Mouse (Mus musculus): ENCODE results near the gene Gm28038. TPM values are rescaled to one million over a fixed set of nuclear protein-coding genes. Genes with fewer than 3 reads are reported as not detected.

Gm28038 gene
- polyA plus RNA-seq, 1 experiment, result not detected

- WGBS, result 97% methylated on average over 42 of the region's 42 CpGs
- no peak for DNase-seq (ENCODE audit: low read depth, low spot score)
Observed at GRCm38 (mm10) chr2:30255631-30256395, 25.0 kb upstream of the Gm28038 start.

GRCm38 (mm10) chr2:30256616-30257350, 24.1 kb upstream of the Gm28038 start:
- DNase-seq (ENCODE audit: low read depth, low spot score), result no peak
- WGBS, result 95% methylated on average over 30 of the region's 30 CpGs

- no peak for DNase-seq (ENCODE audit: low read depth, low spot score)
- 67% methylated on average over 7 of the region's 7 CpGs for WGBS
Observed at GRCm38 (mm10) chr2:30257699-30258460, 23.0 kb upstream of the Gm28038 start.

GRCm38 (mm10) chr2:30258600-30258999, 22.2 kb upstream of the Gm28038 start:
- no peak for DNase-seq (ENCODE audit: low read depth, low spot score)
- 74% methylated on average over 4 of the region's 4 CpGs for WGBS

- DNase-seq (ENCODE audit: low read depth, low spot score), result no peak
- WGBS, result 77% methylated on average over 15 of the region's 15 CpGs
Observed at GRCm38 (mm10) chr2:30259131-30260064, 21.4 kb upstream of the Gm28038 start.

- DNase-seq (ENCODE audit: low read depth, low spot score), result no peak
- WGBS, result 84% methylated on average over 4 of the region's 4 CpGs
Observed at GRCm38 (mm10) chr2:30261064-30261736, 19.6 kb upstream of the Gm28038 start.

GRCm38 (mm10) chr2:30261921-30262839, 18.7 kb upstream of the Gm28038 start:
- no peak for DNase-seq (ENCODE audit: low read depth, low spot score)
- WGBS, result 88% methylated on average over 18 of the region's 18 CpGs

GRCm38 (mm10) chr2:30262840-30263441, 17.9 kb upstream of the Gm28038 start:
- DNase-seq (ENCODE audit: low read depth, low spot score), result no peak
- WGBS, result 37% methylated on average over 4 of the region's 4 CpGs

GRCm38 (mm10) chr2:30263811-30264210, 17.0 kb upstream of the Gm28038 start:
- no peak for DNase-seq (ENCODE audit: low read depth, low spot score)
- WGBS, result 83% methylated on average over 6 of the region's 6 CpGs

- 32% methylated on average over 7 of the region's 7 CpGs for WGBS
- no peak for DNase-seq (ENCODE audit: low read depth, low spot score)
Observed at GRCm38 (mm10) chr2:30264671-30265519, 15.9 kb upstream of the Gm28038 start.

- no peak for DNase-seq (ENCODE audit: low read depth, low spot score)
- 71% methylated on average over 5 of the region's 5 CpGs for WGBS
Observed at GRCm38 (mm10) chr2:30265767-30266253, 15.0 kb upstream of the Gm28038 start, which contains the start of gene Phyhd1. Gene Phyhd1, plus strand, starts transcription at chr2:30266203.

- WGBS, result 7% methylated on average over 4 of the region's 4 CpGs
- DNase-seq (ENCODE audit: low read depth, low spot score), result no peak
Observed at GRCm38 (mm10) chr2:30266392-30266941, 14.4 kb upstream of the Gm28038 start.

- no peak for DNase-seq (ENCODE audit: low read depth, low spot score)
- WGBS, result 88% methylated on average over 2 of the region's 2 CpGs
Observed at GRCm38 (mm10) chr2:30267466-30267865, 13.4 kb upstream of the Gm28038 start.

- 74% methylated on average over 4 of the region's 4 CpGs for WGBS
Observed at GRCm38 (mm10) chr2:30268371-30268770, 12.5 kb upstream of the Gm28038 start.

GRCm38 (mm10) chr2:30269241-30269990, 11.4 kb upstream of the Gm28038 start:
- no peak for DNase-seq (ENCODE audit: low read depth, low spot score)
- 81% methylated on average over 17 of the region's 17 CpGs for WGBS

More at GRCm38 (mm10) chr2:30268371-30268770, 12.5 kb upstream of the Gm28038 start:
- no peak for DNase-seq (ENCODE audit: low read depth, low spot score)
